Mouse (Mus musculus) C2C12 (cell line): Measurements from ENCODE around the gene Perp.

Source experiments
- CEBPB ChIP-seq: IDR thresholded peaks from one replicate; pipeline ENCODE4 v1.6.1; 2011; ENCODE audit warnings: low read depth, mild to moderate bottlenecking, control low read depth, moderate library complexity
- CTCF ChIP-seq: IDR thresholded peaks from one replicate; pipeline ENCODE4 v1.5.1; 2011; ENCODE audit not compliant: control insufficient read depth, insufficient read depth, insufficient read length
- FOSL1 ChIP-seq: IDR thresholded peaks from one replicate; pipeline ENCODE4 v1.8.0; 2011; ENCODE audit warnings: mild to moderate bottlenecking, low read length; ENCODE audit not compliant: poor library complexity, insufficient read depth, severe bottlenecking
- MAX ChIP-seq: IDR thresholded peaks from one replicate; pipeline ENCODE4 v1.6.1; 2011; ENCODE audit warnings: mild to moderate bottlenecking, control low read depth
- MYOD1 ChIP-seq: IDR thresholded peaks from one replicate; pipeline ENCODE4 v1.6.1; 2011; ENCODE audit warnings: low read depth; ENCODE audit not compliant: control insufficient read depth, insufficient read length
- MYOG ChIP-seq: IDR thresholded peaks from one replicate; pipeline ENCODE4 v1.6.1; 2011; ENCODE audit not compliant: control insufficient read depth, insufficient read length; ENCODE audit errors: extremely low read depth
- USF1 ChIP-seq: IDR thresholded peaks from one replicate; pipeline ENCODE4 v1.6.1; 2011; ENCODE audit warnings: low read depth, mild to moderate bottlenecking, control low read depth, moderate library complexity

DNA sequence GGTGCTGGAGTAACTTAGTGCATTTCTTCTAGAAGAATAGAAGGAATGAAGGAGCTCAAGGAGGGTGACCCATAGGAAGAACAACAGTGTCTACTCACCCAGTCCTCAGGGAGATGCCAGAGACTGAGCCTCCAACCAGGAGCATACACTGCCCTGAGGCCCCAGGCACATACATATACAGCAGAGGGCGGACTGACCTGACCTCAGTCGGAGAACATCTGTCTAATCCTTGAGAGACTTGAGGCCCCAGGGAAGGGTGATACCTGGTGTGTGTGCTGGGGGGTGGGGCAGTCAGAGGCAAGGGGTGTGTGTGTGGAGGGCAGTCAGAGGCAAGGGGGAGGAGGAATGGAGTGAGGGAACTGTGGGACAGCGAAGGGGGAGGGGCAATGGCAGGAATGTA is 14.8 kb downstream of the Perp start:
- TF ChIP-seq CTCF, result no peak
- TF ChIP-seq MYOG, result no peak
- no peak for TF ChIP-seq MAX
- TF ChIP-seq MYOD1, result no peak
- TF ChIP-seq CEBPB, result no peak
- no peak for TF ChIP-seq USF1
- TF ChIP-seq FOSL1, result no peak
